Mouse (Mus musculus) naive thymus-derived CD4-positive, alpha-beta T cell, adult 2 months (primary cell): Measurements from ENCODE around the gene Olfr470.
"Not testable (repeated sequence)": the region's sequence is repeated elsewhere in the genome, so short reads cannot be mapped to it uniquely, and the experiment has no call there.

Source experiments
- DNase-seq: peaks from one replicate; pipeline ENCODE4 v3.0.0-alpha.2; 2011; ENCODE audit warnings: low read depth

Gene Olfr470

DNA sequence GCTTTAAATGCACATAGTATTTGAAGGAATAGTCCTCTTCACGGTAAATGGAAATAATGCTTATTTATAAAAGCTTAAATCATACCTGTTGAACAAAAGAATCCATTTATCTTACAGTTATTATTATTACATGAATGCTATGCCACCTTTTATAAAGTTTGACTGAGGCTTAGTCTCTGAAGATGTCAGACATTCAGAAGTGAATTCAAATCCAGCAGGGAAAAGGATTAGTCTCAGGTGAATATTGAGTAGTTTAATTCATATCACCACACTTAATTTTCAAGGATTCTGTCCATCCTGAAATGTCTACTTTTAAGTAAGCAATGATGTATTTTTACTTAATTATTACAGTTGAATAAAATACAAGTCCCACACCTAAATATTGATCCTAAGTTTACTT lies at the start of gene Olfr470:
Olfr470 (minus strand) TSS at position 101 of the 400 bp plus-strand sequence.
- not testable (repeated sequence) for DNase-seq

DNA sequence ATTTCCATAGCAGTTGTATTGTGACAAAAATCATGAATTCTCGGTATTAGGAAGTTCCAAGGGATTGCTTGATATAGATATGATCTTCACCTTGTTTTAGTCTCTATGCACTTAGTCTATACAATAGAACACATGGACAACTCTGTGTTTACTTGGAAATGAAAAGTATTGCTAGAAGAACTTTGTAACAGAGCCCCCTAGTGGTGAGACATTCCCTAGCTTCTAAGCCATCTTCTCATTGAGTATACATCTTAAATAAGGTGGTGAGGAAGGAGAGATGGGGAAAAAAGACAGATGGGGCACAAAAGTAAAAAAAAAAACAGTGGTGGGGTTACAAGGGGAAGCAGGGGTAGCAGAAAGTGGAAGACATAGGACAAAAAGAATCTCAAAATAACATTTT lies 5.6 kb downstream of the Olfr470 start:
- no peak for DNase-seq

DNA sequence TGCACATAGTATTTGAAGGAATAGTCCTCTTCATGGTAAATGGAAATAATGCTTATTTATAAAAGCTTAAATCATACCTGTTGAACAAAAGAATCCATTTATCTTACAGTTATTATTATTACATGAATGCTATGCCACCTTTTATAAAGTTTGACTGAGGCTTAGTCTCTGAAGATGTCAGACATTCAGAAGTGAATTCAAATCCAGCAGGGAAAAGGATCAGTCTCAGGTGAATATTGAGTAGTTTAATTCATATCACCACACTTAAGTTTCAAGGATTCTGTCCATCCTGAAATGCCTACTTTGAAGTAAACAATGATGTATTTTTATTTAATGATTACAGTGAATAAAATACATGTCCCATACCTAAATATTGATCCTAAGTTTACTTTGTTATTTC lies 21.8 kb downstream of the Olfr470 start, which contains the start of gene Olfr469:
Olfr469 (minus strand) TSS at position 101 of the 400 bp plus-strand sequence.
- DNase-seq: not testable (repeated sequence)

DNA sequence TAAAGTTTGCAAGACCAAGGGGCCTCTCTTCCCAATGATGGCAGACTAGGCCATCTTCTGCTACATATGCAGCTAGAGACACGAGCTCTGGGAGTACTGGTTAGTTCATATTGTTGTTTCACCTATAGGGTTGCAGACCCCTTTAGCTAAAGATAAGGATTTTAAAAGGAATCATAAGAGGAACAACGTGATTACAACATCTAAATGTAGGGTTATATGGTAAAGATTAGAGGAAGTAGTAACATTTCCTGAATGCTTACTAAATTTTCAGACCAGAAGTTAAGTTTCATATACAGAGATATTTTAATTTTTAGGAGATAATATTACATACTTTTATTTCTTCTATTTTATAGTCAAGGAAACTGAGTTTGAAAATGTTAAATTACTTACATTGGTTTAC lies 23.4 kb downstream of the Olfr470 start:
- DNase-seq: not testable (repeated sequence)

DNA sequence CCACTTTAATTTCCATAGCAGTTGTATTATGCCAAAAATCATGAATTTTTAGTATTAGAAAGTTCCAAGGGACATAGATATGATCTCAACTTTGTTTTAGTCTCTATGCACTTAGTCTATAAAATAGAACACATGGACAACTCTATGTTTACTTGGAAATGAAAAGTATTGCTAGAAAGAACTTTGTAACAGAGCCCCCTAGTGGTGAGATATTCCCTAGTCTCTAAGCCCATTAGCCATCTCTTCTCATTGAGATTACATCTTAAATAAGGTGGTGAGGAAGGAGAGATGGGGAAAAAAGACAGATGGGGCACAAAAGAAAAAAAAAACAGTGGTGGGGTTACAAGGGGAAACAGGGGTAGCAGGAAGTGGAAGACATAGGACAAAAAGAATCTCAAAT lies 27.8 kb downstream of the Olfr470 start:
- DNase-seq: no peak

DNA sequence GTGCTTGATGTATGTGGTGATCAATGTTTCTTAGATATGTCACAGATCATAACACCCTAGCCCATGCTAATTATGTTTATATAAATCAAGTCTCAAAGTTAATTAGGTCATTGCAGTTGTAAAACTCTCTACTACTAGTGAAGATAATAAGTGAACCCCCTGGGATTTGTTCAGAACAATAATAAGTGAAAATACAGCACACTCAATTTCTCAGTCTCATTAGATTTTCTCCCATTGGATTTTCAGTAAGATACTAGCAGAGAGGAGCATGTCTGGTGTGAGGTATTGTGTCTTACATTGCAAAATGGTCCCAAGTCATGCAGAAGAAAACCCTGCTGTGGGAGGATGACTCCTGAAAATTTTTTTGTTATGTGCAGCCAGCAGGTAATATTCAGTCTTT lies 35.3 kb downstream of the Olfr470 start, which contains the start of gene Olfr467:
Olfr467 (plus strand) TSS at position 301 of the 400 bp plus-strand sequence.
- DNase-seq: no peak

DNA sequence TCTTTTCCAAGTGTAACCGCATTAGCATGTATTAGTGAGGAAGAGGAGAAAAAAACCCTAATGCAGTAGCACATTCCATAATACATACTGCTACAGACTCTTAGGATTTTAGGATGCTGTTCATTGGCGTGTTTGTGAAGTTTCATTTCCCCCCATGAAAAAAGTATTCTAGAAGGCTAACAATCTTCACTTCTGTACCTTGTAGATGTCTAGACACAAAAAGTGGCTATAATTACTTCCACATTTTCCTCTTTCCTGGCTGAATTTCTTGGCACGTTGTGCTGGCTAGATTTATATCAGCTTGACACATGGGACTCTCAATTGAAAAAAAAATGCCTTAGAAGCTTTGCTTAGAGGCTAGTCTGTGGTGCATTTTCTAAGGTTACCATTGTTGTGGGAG lies 45.2 kb downstream of the Olfr470 start:
- no peak for DNase-seq

DNA sequence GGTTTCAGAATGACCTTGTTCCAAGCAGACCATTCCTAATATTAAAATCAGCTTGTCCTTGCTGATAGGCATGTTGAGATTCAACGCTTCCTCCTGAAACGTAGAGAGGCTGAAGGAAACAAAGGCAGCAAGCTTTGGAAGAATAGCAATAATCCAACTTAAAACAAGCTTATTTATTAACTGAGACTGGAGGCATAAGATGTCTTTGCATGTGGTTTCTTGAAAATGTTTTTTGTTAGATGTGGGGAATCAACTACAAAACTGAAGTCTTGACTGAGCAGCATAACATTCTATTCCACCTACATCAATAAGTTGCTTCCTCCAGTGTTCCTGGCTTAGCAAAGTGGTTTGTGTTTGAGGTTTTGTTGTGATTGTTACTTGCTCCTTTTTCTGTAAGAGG lies 46.2 kb downstream of the Olfr470 start, which contains the start of gene Ovch2:
Ovch2 (minus strand) TSS at position 101 of the 400 bp plus-strand sequence.
- DNase-seq: no peak

DNA sequence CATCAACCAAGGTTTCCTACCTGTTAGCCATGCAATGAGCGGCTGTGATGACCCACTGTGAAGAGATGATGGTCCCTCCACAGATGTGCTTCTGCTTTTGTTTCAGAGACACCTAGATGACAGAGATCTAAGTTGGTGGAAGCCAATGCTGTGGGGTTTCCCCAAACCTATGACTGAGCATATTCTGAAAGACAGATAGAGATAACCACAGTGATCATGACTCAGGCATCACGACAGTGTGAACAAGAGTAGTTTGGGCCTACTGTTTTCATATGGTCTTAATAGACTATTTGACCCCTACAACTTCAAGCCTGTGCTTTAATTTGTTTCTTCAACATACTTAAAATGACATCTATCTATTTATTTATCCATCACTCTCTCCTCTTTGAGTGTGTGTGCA lies 50.8 kb downstream of the Olfr470 start:
- no peak for DNase-seq
